Mouse (Mus musculus): ENCODE data around the gene Ikzf4. TPM values are rescaled to one million over a fixed set of nuclear protein-coding genes. Genes with fewer than 3 reads are reported as not detected.

Ikzf4 gene
- total and polyA plus RNA-seq, 2 experiments, result 0.09 to 0.80 TPM

GRCm38 (mm10) chr10:128646139-128647089, 623 bp upstream of the Ikzf4 start:
- Histone ChIP-seq H3K4me3 (ENCODE audit: insufficient read depth, low read depth, low read length) (peak overlapping the region; percentile 57), H3K27me3 (ENCODE audit: control insufficient read depth, insufficient read depth, low read length) (no peaks in the 10 kb centered on the region), H3K9ac (ENCODE audit: low read depth, low read length) (peak overlapping the region; percentile 80), H3K4me1 (ENCODE audit: control insufficient read depth, insufficient read depth, low read length) (peaks cover 12% of the 10 kb centered on the region), H3K27ac (replicated peaks; ENCODE audit: insufficient read depth, low read depth, low read length) (peak overlapping the region; percentile 58), H3K79me2 (ENCODE audit: control insufficient read depth, insufficient read depth, low read length) (no peaks in the 10 kb centered on the region; the same call in 1 of the 2 replicates), H3K36me3 (ENCODE audit: control insufficient read depth, insufficient read depth, low read length) (no peaks in the 10 kb centered on the region)
- no peak for DNase-seq (ENCODE audit: extremely low read depth, low read depth, low spot score)
- TF ChIP-seq CTCF (IDR thresholded peaks at IDR 0.05; ENCODE audit: low read depth, low read length), result no peak
- no peak for TF ChIP-seq POLR2A (IDR thresholded peaks at IDR 0.05; ENCODE audit: extremely low read depth, insufficient read depth, low read length)
- WGBS, result 19% methylated on average over 4 of the region's 13 CpGs

DNA sequence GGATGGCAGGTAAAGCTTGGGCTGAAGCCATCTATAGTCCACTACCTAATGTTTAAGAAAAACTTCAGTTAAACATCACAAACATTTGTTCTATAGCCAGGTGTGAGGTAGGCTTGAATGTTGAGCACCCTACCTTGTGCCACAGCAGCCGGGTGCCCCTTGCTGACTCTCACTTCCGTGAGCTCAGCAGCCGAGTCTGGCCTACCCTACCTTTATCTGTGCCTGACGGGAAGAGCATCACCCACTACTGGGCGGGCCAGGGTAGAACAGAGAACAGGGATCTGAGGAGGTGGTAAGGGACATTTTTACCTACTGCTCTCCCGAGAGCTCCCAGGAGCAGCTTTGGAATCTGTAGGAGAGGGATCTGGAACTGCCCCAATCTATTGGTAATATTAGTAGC, 3.0 kb downstream of the Ikzf4 start:
- Histone ChIP-seq H3K9ac (ENCODE audit: low read depth, low read length) (no peak overlapping the region), H3K79me2 (ENCODE audit: control insufficient read depth, insufficient read depth, low read length) (no peaks in the 10 kb centered on the region; the same call in 1 of the 2 replicates), H3K36me3 (ENCODE audit: control insufficient read depth, insufficient read depth, low read length) (no peaks in the 10 kb centered on the region; the same call in 1 of the 2 replicates), H3K4me1 (ENCODE audit: control insufficient read depth, insufficient read depth, low read length) (peaks cover 12% of the 10 kb centered on the region), H3K27ac (replicated peaks; ENCODE audit: insufficient read depth, low read depth, low read length) (no peak overlapping the region), H3K27me3 (ENCODE audit: control insufficient read depth, insufficient read depth, low read length) (no peaks in the 10 kb centered on the region), H3K4me3 (ENCODE audit: insufficient read depth, low read depth, low read length) (no peak overlapping the region)
- TF ChIP-seq POLR2A (IDR thresholded peaks at IDR 0.05; ENCODE audit: extremely low read depth, insufficient read depth, low read length), result no peak
- TF ChIP-seq CTCF (IDR thresholded peaks at IDR 0.05; ENCODE audit: low read depth, low read length), result no peak
- WGBS, result 94% methylated on average over 6 of the region's 6 CpGs
- no peak for DNase-seq (ENCODE audit: extremely low read depth, low read depth, low spot score)

DNA sequence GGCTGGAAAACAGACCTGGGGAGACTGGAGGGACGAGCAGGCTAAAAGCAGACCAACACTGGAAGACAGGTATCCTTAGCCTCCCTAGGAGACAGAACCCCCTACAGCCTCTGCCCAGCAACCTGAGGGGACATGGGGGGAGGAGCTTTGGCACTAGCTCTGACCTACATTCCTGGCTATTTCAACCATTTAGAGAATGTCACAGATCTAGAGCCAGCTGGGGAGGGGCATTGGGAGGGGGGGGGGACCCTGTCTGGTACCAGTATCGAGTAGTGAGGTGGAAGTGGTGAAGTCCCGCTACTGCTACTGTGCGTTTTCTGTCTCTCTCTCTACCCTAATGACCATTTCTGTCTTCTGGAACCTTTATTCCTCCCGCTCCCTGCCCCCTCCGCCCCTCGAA, 3.9 kb downstream of the Ikzf4 start:
- TF ChIP-seq POLR2A (IDR thresholded peaks at IDR 0.05; ENCODE audit: extremely low read depth, insufficient read depth, low read length) (no peak), CTCF (IDR thresholded peaks at IDR 0.05; ENCODE audit: low read depth, low read length) (no peak)
- WGBS, result 81% methylated on average over 7 of the region's 7 CpGs
- Histone ChIP-seq H3K27ac (replicated peaks; ENCODE audit: insufficient read depth, low read depth, low read length) (no peak overlapping the region), H3K9ac (ENCODE audit: low read depth, low read length) (no peak overlapping the region), H3K4me3 (ENCODE audit: insufficient read depth, low read depth, low read length) (no peak overlapping the region), H3K27me3 (ENCODE audit: control insufficient read depth, insufficient read depth, low read length) (no peaks in the 10 kb centered on the region), H3K79me2 (ENCODE audit: control insufficient read depth, insufficient read depth, low read length) (no peaks in the 10 kb centered on the region; the same call in 1 of the 2 replicates), H3K4me1 (ENCODE audit: control insufficient read depth, insufficient read depth, low read length) (peaks cover 10% of the 10 kb centered on the region), H3K36me3 (ENCODE audit: control insufficient read depth, insufficient read depth, low read length) (no peaks in the 10 kb centered on the region; the same call in 1 of the 2 replicates)
- no peak for DNase-seq (ENCODE audit: extremely low read depth, low read depth, low spot score)

DNA sequence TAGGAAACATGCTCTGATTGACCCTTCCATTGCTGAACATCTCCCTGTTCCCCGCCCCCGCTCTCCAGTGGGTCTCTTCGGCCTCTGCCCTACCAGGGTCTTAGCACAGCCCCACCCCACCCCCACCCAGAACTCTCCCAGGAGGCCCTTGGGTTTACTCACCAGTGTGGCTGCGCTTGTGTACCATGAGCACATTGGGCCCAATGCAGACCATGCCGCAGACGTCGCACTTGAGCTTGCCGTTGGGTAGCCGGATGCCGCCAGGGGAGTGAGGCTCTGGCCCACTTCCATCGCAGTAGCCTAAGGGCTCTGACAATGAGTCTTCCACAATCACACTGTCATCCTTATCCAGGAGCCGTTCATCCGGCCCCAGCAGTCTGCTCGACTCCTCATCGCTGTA, 4.9 kb downstream of the Ikzf4 start:
- Histone ChIP-seq H3K27ac (replicated peaks; ENCODE audit: insufficient read depth, low read depth, low read length) (no peak overlapping the region), H3K9ac (ENCODE audit: low read depth, low read length) (no peak overlapping the region), H3K27me3 (ENCODE audit: control insufficient read depth, insufficient read depth, low read length) (no peaks in the 10 kb centered on the region), H3K4me3 (ENCODE audit: insufficient read depth, low read depth, low read length) (no peak overlapping the region), H3K4me1 (ENCODE audit: control insufficient read depth, insufficient read depth, low read length) (peaks cover 2% of the 10 kb centered on the region; the same call in 1 of the 2 replicates), H3K36me3 (ENCODE audit: control insufficient read depth, insufficient read depth, low read length) (no peaks in the 10 kb centered on the region; the same call in 1 of the 2 replicates), H3K79me2 (ENCODE audit: control insufficient read depth, insufficient read depth, low read length) (no peaks in the 10 kb centered on the region; the same call in 1 of the 2 replicates)
- 95% methylated on average over 15 of the region's 15 CpGs for WGBS
- no peak for TF ChIP-seq POLR2A (IDR thresholded peaks at IDR 0.05; ENCODE audit: extremely low read depth, insufficient read depth, low read length)
- no peak for TF ChIP-seq CTCF (IDR thresholded peaks at IDR 0.05; ENCODE audit: low read depth, low read length)
- DNase-seq (ENCODE audit: extremely low read depth, low read depth, low spot score), result no peak

GRCm38 (mm10) chr10:128639999-128640398, 5.8 kb downstream of the Ikzf4 start:
- no peak for DNase-seq (ENCODE audit: extremely low read depth, low read depth, low spot score)
- Histone ChIP-seq H3K36me3 (ENCODE audit: control insufficient read depth, insufficient read depth, low read length) (no peaks in the 10 kb centered on the region; the same call in 1 of the 2 replicates), H3K4me1 (ENCODE audit: control insufficient read depth, insufficient read depth, low read length) (peaks cover 5% of the 10 kb centered on the region), H3K27ac (replicated peaks; ENCODE audit: insufficient read depth, low read depth, low read length) (no peak overlapping the region), H3K79me2 (ENCODE audit: control insufficient read depth, insufficient read depth, low read length) (no peaks in the 10 kb centered on the region), H3K9ac (ENCODE audit: low read depth, low read length) (no peak overlapping the region), H3K4me3 (ENCODE audit: insufficient read depth, low read depth, low read length) (no peak overlapping the region), H3K27me3 (ENCODE audit: control insufficient read depth, insufficient read depth, low read length) (no peaks in the 10 kb centered on the region)
- no peak for TF ChIP-seq POLR2A (IDR thresholded peaks at IDR 0.05; ENCODE audit: extremely low read depth, insufficient read depth, low read length)
- no peak for TF ChIP-seq CTCF (IDR thresholded peaks at IDR 0.05; ENCODE audit: low read depth, low read length)
- WGBS, result 95% methylated on average over 14 of the region's 14 CpGs

Data from liver, adult 2 months (tissue).